Mouse (Mus musculus): ENCODE measurements around the gene Cdca8.

Gene Cdca8

DNA sequence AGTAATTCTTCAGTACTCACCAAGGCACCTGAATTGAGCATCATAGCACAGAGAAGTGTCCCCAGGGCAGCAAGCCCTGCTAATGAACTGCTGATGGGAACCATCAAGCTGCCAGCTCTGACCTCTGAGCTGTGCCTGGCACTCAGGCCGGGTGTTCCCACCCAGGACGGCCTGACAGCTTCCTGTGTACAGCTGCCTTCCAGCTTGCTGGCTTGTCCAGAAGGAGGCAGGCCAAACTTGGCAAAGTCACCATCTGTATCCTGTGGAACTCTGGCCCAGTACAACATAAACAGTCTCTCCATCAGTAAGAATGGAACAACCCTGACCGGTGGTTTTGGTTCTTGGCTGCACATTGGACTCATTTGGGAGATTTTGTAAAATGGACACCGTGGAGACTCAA lies 14.4 kb upstream of the Cdca8 start:
- DNase-seq (ENCODE audit: low read depth), result no peak

DNA sequence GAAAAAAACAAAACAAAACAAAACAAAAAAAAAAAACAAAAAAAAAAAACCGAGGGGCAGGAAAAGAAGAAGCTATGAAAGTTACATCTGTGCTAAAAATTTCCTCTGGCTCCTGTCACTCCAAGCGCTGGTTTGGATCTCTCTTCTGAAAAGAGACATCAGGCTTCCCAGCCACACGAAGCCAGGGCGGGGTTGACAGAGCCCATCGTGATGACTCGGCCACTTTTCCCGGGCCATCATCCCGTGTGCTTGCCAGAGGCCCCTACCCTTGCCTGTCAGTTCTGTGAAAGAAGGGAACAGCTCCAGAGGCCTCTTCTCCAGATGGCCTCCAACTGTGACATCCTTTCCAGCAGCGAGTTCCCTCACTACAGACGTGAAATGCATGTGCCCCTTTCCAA lies 11.9 kb upstream of the Cdca8 start:
- DNase-seq (ENCODE audit: low read depth), result no peak

DNA sequence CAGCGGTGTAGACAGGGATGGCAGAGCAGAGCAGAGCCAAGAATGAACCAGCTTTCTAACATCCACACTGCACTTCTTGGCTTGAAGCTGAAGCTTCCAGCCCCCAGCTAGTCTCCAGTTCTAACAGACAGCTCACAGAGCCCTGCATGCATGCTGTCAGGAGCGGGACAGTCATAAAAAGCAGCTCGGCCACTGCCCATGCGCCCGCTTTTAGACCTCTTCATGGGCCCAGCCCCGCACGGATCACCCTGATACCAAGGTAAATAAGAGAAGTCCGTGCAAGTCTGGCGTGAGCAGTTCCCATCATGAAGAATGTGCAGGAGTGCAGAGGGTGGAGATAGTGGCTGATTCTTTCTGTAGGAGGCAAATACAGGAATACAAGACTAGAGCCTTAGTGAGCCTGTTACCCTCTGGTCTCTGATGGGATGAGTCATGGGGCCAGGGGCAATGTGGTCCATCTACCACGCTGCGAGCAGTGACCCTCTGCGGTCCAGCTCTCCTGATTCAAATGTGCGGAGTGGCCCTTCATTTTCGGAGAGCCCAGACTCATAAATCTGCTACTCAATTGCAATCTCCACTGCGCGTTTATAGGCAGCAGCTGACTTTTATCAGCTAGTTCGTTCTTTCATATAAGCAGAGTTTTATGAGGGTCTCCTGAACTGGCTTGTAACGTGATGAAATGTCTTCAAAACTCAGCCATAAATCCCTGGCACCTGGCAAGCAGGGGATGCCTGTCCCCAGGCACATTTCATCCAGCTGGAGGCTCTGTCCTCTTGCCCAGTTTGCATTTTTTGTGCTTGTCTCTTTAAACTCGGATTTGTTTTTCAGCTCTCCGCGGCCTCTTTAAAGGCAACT lies 11.3 kb upstream of the Cdca8 start:
- DNase-seq (ENCODE audit: low read depth), result no peak

DNA sequence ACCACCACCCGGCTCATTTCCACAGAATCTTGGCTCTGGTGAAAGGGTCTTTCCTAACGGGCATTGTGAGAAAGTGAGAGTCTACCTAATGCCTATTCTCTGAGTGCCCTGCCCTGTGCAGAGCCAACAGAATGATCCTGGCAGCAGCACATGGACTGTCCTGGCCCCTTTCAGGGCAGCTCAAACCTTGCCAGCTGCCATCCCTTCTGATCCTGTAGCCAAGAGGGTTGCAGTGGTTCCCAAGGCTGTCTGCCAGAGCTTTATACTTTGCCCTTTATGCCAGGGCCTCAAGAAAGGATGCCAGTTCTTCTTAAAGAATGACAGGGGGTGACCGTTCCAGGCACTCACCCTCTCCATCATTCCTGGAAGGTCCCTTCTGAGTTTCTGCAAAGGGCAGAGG lies 10.4 kb upstream of the Cdca8 start:
- no peak for DNase-seq (ENCODE audit: low read depth)

DNA sequence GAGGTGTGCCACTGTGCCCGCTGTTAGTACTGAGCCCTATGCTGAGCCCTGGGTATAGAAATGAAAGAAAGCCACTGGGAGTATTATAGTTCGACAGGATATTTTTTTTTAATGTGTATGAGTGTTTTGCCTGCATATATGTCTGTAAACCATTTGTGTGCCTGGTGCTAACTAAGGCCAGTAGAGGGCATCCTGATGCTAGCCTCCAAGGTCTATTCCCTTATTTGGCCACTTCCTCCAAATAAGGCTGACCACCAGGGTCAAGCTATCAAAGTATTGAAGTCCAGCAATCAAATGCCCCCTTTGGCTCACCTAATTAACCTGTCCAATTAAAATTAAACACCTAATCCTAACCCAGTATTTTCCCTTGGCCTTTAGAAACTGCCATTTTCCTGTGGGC lies 5.8 kb upstream of the Cdca8 start:
- no peak for DNase-seq (ENCODE audit: low read depth)

DNA sequence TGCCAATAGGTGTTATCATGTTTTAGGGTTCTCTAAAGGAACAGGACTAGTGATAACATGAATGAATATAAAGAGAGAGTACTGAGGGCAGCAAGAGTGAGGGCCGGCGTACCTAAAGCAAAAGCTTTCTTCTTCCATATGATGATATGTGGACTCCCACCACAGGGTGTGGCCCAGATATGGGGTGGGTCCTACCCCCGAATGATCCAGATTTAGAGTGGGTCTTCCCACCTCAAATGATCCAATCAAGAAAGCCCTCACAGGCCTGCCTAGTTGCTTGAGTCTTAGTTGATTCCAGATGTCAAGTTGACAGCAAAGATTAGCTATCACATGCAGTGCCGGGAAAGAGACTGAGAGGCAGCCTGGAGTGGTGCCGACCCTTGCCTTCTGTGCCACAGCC lies 4.7 kb upstream of the Cdca8 start:
- DNase-seq (ENCODE audit: low read depth), result no peak

DNA sequence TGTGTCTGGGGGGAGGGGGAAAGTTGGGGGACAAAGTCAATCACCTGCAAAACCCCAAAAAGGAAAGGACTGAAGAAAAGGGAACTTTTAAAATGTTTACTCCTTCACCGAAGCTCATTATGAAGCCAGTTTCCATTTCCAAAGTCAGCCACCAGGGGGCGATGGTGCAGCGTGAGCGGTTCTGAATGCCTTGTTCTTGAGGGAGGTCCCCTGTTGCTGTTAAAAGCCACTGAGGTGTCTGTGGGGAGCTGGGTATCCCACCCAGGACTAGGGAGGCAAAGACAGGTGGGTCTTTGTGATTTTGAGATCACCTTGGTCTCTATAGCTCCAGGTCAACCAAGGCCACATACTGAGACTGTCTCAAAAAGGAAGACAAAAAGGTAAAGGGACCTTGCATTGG lies 3.9 kb upstream of the Cdca8 start:
- DNase-seq (ENCODE audit: low read depth), result peak; percentile 86

DNA sequence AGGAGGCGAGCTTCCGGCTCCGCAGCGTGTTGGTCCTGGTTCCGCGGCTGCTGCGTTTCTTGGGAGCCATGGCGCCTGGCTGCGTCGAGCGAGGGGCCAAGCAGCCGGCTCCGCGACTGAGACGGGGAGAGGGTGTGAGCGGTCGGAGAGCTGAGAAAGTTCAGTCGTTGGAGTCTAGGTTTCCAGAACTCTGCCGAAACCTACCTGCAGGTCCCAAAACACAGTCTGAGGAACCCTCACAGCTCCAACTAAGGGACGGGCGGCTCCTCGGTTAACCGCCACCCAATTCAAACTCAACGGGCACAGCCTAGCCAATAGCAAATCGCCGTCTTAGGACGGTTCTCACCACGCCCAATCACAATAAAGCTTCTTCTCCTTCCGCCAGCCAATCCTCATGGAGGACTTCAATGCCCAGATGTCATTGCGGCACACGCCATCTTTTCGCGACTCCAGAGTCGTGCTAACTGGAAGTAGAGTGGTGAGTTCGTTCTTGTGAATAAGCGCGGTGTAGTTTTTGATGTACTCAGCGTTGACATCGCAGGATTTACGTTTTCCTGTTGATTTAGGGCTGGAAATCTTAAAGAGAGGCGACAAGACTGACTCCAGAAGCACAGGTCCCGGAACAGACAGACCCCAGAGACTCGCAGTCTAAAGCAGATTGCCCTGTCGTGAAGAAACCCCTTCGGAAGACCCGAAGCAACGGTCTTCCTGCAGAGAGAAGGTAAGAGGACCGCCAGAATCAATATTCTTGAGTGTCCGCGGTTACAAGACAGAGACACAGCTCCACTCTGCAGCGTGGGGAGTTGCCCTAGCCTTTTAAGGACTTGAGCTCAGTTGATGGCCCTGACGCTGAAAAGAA lies 2.3 kb downstream of the Cdca8 start, which contains the start of gene 9930104L06Rik:
9930104L06Rik (plus strand) TSS at position 436 of the 859 bp plus-strand sequence.
- peak; percentile 97 for DNase-seq (ENCODE audit: low read depth)

DNA sequence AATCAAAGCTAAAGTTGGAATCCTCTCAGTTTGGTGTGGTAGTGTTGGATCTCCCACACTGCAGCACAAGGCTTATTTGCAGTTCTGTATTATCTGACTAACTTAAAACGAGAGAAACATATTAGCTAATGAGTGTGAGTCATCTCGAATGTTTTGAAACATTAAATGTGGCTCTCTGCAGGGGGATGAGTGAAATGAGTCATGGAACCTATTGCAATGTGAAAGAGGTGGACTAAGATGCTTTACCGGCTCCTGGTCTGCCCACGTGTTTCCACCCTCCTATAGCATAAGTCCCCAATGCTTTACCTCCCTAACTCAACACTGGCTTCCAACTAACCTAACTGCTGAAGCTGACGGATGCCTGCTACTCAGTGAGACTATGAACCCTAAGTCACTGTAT lies 11.0 kb downstream of the Cdca8 start:
- no peak for DNase-seq (ENCODE audit: low read depth)

DNA sequence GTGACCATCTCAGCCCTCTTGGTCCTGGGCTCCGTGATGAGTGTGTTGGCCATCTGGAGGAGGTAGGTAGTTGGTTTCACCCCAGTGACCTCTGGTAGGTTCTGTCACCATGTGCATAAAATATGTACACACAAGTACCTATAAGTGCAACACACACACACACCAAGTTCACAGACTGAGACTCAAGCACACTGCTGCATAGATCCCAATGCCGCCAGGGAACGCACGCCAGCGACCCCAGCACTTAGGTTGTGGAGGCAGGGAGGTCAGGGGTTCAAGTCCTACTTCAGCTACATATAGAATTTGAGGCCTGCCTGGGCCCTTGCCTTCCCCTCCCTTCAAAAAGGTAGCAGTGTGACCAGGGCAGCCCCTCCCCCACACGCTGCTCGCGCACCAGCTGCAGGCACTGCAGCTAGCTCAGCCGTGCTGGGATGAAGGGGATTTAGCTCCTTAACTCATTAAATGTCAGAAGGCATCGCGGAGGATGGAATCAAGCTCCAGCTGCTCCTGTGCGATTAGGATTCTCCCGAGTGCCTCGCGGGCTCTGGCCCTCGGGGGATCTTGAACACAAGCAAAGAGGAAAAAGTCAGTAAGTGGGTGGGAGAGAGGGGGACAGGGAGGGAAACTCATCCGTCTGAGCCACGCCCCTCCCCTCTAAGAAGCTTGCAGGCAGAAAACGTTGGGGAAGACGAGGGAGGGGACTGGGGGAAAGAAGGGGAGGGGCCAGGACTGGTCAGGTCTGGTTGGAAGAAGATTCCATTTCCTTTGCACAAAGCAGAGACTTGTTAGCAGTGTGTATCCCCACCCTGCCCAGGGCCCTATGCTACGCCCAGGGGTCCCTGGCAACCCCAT lies 32.9 kb downstream of the Cdca8 start:
- DNase-seq (ENCODE audit: low read depth), result no peak

DNA sequence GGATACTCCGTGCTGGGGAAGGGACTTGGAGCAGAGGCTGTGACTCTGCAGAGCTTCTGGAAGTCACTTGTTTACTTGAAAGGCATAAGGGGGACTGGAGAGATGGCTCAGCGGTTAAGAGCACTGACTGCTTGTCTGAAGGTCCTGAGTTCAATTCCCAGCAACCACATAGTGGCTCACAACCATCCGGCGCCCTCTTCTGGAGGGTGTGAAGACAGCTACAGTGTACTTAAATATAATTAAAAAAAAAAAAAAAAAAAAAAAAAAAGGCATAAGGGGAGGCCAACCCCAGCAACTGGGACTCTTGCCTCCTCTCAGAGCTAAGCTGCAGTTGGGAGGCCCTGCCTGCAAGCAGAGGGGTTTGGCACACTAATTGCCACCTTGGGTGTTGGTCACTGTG lies 33.7 kb downstream of the Cdca8 start:
- peak; percentile 15 for DNase-seq (ENCODE audit: low read depth)

DNA sequence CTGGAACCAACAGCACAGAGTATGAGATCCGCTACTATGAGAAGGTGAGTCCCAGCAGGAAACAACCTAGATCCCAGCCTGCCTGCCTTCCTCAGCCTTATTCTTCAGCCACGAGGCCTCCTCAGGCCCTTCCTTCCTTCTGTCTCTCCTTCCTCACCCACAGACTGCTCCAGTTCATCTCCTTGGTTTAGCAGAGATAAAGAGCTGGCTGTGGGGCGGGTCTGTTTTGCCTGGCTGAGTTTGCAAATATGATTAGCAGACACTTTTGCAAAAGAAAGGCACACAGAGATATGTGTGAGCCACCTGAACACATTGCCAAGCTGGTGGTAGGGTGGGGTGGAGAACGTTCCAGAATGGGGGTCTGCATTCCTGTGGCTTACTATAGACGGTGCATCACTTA lies 39.2 kb downstream of the Cdca8 start:
- no peak for DNase-seq (ENCODE audit: low read depth)

DNA sequence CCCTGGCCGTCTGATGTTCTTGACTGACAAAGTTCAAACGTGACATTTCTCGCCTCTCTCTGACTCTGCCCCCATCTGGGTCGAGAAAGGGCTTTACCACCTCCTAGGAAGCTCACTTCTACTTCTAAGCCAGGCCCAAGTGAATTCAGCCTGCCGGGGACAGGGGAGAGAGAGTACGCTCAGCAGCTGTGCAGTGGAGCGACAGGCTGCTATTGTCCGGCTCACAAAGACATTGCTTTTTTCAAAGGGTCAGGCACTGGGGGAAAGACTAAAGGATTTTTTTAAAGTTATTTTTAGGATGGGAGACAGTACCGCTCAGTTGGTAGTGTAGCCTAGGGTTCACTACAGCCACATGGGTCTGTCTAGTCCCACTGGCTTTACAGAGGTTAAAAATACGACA lies 40.7 kb downstream of the Cdca8 start:
- DNase-seq (ENCODE audit: low read depth), result no peak

DNA sequence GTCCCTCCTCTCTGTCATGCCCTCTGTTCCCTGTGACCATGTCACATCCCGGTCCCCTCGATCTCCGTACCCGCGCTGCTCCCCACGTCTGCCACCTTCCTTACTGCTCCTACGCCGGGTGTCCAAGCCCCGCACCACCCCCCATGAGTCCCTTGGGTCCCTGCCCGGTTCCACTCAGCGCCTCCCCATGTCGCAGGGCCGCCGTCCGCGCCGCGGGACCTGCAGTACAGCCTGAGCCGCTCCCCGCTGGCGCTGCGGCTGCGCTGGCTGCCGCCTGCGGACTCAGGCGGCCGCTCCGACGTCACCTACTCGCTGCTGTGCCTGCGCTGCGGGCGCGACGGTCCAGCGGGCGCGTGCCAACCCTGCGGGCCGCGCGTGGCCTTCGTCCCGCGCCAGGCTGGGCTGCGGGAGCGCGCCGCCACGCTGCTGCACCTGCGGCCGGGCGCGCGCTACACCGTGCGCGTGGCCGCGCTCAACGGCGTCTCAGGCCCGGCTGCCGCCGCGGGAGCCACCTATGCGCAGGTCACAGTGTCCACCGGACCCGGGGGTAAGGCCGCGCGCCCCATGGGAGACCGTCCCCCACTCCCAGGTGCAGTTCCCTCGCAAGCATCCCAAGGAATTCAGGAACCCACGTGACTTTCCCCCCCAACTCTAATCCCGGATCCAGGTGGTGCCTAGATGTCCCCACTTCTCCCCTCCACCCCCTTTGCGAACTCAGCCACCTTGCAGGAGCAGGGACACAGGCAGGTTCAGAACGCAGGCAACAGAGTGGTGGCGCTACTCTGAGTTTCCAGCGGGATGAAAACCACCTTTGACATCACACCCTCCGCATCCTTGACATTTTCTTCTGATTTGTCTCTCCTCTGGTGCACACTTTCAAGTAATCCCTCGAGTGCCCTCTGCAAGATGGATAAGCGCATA lies 44.3 kb downstream of the Cdca8 start:
- no peak for DNase-seq (ENCODE audit: low read depth)

DNA sequence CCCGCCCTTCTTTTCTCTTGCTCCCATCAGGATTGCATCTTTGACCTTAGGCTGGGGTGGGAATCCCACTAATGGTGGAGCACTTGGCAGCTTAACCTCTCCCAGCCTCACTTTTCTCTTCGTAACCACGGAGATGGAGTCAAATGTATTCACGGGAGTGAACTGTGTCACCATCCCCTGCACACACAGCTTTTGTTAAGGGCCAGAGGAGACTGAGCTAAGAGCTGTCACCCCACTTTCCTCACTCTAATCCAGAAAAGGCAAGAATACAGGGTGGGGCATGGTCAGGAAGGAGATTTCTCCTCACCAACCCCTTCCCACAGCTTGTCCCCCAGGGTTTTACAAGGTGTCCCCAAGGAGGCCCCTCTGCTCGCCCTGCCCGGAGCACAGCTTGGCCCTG lies 45.3 kb downstream of the Cdca8 start:
- no peak for DNase-seq (ENCODE audit: low read depth)

DNA sequence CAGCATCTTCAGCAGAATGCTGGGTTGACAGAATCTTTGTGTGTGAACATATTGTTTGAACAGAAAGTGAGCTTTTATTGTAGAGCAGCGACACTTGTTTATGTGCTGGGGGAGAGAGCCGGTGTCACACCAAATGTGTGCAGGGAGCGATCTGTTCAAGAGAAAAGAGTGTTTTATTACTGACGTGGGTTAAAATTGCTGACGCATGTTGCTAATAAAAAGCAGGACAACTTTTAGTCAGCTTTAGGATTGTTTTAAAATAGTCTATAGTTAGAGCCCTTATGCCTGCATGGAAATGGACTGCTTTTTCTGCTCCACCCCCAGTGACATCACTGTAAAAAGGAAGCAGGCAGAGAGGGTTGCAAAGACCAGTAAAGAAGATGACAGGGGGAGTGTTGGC lies 48.3 kb downstream of the Cdca8 start:
- DNase-seq (ENCODE audit: low read depth), result no peak

DNA sequence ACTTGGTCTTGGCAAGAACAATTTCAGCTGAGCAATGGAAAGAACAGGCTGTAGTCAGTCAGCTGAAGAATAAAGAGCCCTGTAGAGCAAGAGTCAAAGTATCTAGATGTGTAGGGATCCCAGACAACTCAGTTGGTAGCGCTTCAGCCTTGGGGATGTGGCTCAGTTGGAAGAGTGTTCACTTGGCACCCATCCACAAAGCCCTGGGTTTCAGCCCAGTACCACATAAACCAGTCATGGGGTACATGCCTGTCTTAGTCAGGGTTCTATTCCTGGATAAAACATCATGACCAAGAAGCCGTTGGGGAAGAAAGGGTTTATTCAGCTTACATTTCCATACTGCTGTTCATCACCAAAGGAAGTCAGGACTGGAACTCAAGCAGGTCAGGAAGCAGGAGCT lies 49.2 kb downstream of the Cdca8 start:
- no peak for DNase-seq (ENCODE audit: low read depth)

DNA sequence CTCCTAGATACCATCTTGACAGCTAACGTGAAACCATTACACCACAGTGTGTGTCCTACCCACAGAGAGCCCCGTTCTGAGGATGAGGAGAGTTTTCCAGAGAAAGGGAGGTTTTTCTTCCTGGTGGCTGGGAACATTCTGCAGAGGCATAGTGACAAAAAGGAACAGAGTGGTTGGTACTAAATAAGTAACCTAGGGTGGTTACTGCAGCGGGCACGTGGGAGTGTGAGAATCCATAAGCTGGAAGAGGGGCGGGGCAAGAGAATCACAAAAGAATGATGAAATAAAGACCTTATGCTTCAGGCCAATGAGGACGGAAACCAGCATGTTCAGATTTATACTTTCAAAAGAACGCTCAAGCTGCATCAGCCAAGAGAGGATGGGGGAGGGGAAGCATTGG lies 50.4 kb downstream of the Cdca8 start:
- no peak for DNase-seq (ENCODE audit: low read depth)

DNA sequence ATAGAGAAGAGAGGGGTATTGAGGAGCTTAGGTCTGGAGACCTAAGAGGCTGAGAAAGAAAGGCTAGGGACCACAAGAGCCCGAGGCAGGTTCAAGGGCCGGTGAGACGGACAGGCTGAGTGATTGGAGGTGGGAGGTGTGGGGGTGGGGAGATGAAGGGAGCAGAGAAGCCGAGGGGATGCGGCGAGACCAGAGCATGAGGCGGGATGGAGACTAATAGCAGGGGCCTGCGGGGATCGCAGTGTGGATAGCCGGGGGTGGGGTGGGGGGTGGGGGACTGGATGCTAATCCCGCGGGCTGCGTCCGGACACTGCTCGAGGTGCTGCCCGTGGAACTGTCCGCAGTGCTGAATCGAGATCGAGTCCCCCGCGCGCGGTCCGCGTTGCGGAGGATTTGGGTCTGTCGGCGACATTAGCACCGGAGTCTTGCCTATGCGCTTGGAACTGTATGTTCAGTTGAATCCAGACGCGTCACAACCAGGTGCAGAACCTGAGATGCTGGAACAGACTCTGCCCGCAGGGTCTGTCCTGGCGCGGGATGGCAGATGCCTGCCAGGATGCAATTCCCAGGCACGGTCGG lies 56.9 kb downstream of the Cdca8 start:
- no peak for DNase-seq (ENCODE audit: low read depth)

DNA sequence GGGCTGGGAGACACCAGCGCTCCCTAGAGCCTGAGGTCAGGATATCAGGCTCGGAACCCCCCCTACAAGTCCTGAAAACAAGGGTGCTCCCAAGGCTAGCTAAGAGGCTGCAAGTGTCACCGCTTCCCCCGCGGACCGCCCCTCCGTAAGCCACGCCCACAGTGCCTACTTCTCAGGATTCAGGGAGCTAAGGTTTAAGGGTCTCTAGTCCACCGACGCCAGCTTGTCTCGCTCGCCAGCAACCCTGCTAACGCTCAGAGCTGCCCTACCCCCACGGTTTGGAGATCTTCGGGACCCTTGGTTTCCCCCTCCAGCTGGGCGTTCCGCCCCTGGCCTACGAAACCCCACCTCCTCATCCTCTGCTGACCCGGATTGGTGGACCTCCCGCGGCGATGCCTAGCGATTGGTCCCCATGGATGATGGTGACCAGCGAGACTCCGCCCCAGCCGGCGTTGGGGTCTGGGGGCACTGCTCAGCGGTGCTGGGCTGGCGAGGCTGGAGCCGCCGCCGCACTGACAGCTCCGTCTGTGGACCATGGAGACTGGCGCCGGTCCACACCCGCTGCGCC lies 57.7 kb downstream of the Cdca8 start:
- no peak for DNase-seq (ENCODE audit: low read depth)

DNA sequence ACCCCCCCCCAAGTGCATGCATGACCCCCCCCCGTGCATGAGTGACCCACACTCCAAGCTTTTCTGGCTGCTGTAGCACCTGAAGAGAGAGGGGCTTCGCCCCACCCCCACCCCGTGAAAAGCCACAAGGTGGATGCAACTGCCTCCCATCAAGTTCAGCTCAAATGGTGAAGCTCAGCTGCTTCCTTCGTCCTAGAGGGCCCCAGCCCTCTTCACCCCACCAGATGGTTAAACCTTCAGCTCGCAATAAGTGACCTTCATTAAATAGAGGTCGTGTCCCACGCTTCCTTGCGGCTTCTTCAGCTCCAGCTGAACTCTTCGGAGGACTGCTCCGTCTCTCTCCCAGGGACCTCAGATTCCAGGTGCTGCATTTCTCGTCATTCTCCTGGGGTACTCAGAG lies 58.5 kb downstream of the Cdca8 start, which contains the start of gene Epha10:
Epha10 (plus strand) TSS at position 301 of the 400 bp plus-strand sequence.
- no peak for DNase-seq (ENCODE audit: low read depth)
